Mouse (Mus musculus) neural tube, embryonic 11.5 days (tissue): ENCODE data around the gene Actr3. TPM values are rescaled to one million over a fixed set of nuclear protein-coding genes. Genes with fewer than 3 reads are reported as not detected.

Experiments used
- ATAC-seq: fragments of 200-750 bp; cut with Nextera tagmentation; 2 replicates; pipeline ENCODE4 v1.8.0; 2017; ENCODE audit warnings: moderate number of reproducible peaks, mild to moderate bottlenecking, moderate TSS enrichment, moderate library complexity; ENCODE audit not compliant: insufficient read depth, low FRiP score, low TSS enrichment
- DNase-seq: peaks from one replicate; pipeline ENCODE4 v3.0.0-alpha.2; 2015; ENCODE audit warnings: low spot score
- H3K27ac ChIP-seq: fragments of 300-500 bp; sonication (generic); 2 replicates; pipeline ENCODE4 v1.5.1; 2014; ENCODE audit warnings: low read depth, mild to moderate bottlenecking, low read length
- H3K27me3 ChIP-seq: fragments of 300-500 bp; sonication (generic); 2 replicates; pipeline ENCODE4 v1.6.1; 2014; ENCODE audit warnings: mild to moderate bottlenecking, low read length, mixed read lengths; ENCODE audit not compliant: control insufficient read depth, insufficient read depth
- H3K36me3 ChIP-seq: fragments of 300-500 bp; sonication (generic); 2 replicates; pipeline ENCODE4 v1.6.1; 2014; ENCODE audit warnings: mild to moderate bottlenecking, low read length, moderate library complexity, mixed read lengths; ENCODE audit not compliant: control insufficient read depth, insufficient read depth
- H3K4me1 ChIP-seq: fragments of 300-500 bp; sonication (generic); 2 replicates; pipeline ENCODE4 v1.6.1; 2014; ENCODE audit warnings: low read length, mixed read lengths; ENCODE audit not compliant: control insufficient read depth, insufficient read depth
- H3K4me2 ChIP-seq: fragments of 300-500 bp; sonication (generic); 2 replicates; pipeline ENCODE4 v1.6.1; 2014; ENCODE audit warnings: low read depth, mild to moderate bottlenecking, moderate library complexity
- H3K4me3 ChIP-seq: fragments of 300-500 bp; sonication (generic); 2 replicates; pipeline ENCODE4 v1.5.1; 2014; ENCODE audit warnings: low read depth, low read length
- H3K9ac ChIP-seq: fragments of 300-500 bp; sonication (generic); 2 replicates; pipeline ENCODE4 v1.6.1; 2014; ENCODE audit warnings: mild to moderate bottlenecking, low read length
- H3K9me3 ChIP-seq: fragments of 300-500 bp; sonication (generic); 2 replicates; pipeline ENCODE4 v1.6.1; 2016; ENCODE audit warnings: low read length; ENCODE audit not compliant: control insufficient read depth
- WGBS: fragments of 180-500 bp; shearing (Covaris S2); extraction: QIAGEN DNeasy Blood & Tissue Kit; methylation state at CpG from one replicate; pipeline ENCODE4 v1.1.7; 2014; 5-methylcytosine and 5-hydroxymethylcytosine counted together
- polyA plus RNA-seq: library from polyadenylated mRNA; unstranded; fragments of >200 nt; fragmentation: Nextera tagmentation; extraction: Ambion mirVana; gene quantifications from 2 replicates; pipeline ENCODE4 v1.2.1, GENCODE M21; 2014

Gene Actr3
- polyA plus RNA-seq, 1 experiment from 2014 or later, result 284 TPM

DNA sequence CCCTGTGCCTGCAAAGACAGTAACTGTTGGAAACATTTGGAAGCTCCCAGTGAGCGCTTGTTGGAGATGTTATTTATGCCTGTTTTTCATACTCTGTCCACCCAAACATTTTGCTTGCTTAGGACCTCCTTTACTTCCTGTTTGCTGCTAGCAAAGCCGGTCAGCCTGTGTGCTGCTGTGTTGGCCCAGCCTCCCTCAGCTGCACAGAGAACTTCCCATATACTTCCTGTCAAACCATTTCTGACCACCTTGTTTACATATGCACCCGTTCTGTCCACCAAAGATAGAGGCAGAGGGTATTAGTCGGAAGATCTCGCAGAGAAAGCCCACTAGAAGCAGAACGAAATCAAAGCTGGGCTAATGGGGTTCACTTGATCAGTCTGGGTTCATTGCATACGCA is 6.2 kb upstream of the Actr3 start:
- WGBS, result 87% methylated on average over 7 of the region's 7 CpGs
- Histone ChIP-seq H3K4me2 (no peak overlapping the region), H3K9me3 (no peaks in the 10 kb centered on the region), H3K27me3 (no peaks in the 10 kb centered on the region), H3K4me1 (no peaks in the 10 kb centered on the region), H3K4me3 (no peak overlapping the region), H3K27ac (no peak overlapping the region), H3K36me3 (no peaks in the 10 kb centered on the region), H3K9ac (no peak overlapping the region)
- DNase-seq (no peak), ATAC-seq (no peak)

DNA sequence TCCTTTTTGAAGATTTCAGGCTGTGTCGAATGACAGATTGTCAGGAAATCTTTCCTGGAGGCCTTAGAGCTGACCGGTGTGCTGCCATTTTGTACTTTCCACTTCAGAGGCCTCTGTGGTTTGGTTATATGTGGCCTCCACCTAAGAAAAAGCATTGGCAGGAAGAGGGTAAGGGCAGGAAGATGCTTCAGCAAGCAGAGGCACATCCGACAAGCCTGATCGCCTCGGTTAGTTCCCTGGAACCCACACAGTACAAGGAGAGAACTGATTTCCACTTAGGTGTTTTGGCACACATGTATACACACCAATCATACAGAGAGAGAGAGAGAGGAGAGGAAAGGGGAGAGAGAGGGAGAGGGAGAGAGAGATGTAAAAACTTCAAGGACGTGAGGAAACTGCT is 5.7 kb upstream of the Actr3 start:
- Histone ChIP-seq H3K4me3 (no peak overlapping the region), H3K9ac (no peak overlapping the region), H3K27me3 (no peaks in the 10 kb centered on the region), H3K36me3 (no peaks in the 10 kb centered on the region), H3K9me3 (no peaks in the 10 kb centered on the region), H3K4me2 (no peak overlapping the region), H3K4me1 (no peaks in the 10 kb centered on the region), H3K27ac (no peak overlapping the region)
- 92% methylated on average over 6 of the region's 6 CpGs for WGBS
- DNase-seq (no peak), ATAC-seq (no peak)

DNA sequence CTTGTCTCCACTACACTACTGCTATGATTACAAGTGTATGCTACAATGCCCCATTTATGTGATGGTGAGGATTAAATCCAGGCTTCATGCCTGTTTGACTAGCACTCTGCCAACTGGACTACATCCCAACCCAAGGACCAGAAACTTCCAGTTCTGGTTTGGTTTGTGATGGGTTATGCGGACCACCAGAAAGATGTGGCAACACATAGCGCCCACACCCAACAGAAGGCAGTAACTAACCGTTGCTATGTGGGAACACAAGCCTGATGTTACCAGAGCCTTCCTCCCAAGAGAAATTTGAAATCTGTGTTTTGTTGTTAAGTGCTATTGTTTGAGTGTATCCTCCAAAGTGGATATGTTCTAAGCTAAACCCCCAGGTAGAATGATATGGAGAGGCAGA is 4.0 kb upstream of the Actr3 start:
- WGBS, result 87% methylated on average over 3 of the region's 3 CpGs
- Histone ChIP-seq H3K9ac (no peak overlapping the region), H3K4me1 (no peaks in the 10 kb centered on the region), H3K27me3 (no peaks in the 10 kb centered on the region), H3K4me3 (no peak overlapping the region), H3K4me2 (no peak overlapping the region), H3K36me3 (no peaks in the 10 kb centered on the region), H3K27ac (no peak overlapping the region), H3K9me3 (no peaks in the 10 kb centered on the region)
- no peak for ATAC-seq
- no peak for DNase-seq

DNA sequence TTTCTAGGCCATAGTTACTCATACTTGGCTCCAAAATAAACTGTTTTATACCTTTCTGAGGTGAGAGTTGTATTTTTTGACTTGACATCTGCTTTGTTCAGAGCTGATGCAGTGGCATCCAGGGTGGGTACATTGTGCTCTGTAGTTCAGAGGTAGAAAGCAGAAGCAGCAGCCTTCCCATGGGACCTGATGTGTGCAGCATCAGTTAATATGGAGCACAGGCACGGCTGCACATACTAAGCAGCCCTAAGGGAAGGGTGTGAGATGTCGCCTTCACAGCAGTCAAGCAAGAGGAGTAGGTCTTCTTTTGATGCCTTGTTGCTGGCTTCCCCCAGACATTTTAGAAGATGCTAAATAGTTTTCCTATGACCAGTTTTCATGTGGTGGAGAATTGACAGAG is 3.3 kb upstream of the Actr3 start:
- Histone ChIP-seq H3K27ac (no peak overlapping the region), H3K36me3 (no peaks in the 10 kb centered on the region), H3K4me2 (no peak overlapping the region), H3K9me3 (no peaks in the 10 kb centered on the region), H3K27me3 (no peaks in the 10 kb centered on the region), H3K9ac (no peak overlapping the region), H3K4me1 (0 out of 2 replicates have a peak, but pooled peaks cover 3% of the 10 kb centered on the region), H3K4me3 (no peak overlapping the region)
- DNase-seq (no peak), ATAC-seq (no peak)
- 80% methylated on average over 2 of the region's 2 CpGs for WGBS

DNA sequence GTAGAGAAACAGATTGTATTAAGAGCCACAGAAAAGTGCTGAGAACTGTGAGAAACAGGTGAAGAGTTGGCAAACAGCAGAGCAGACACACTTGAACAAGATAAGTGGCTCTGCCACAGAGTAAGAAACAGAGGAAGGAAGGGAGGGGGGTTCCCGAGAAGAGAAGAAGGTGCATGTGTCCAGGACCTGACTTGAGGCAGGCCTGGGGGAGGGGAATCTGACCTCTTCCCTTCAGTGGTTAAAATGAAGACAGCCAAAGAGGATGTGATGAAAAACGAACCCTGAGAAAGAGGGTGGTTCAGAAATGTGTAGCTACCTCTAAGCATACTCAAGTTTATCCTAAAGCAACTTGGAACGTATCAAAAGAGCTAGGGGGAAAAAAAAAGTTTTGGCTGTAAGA is 2.4 kb upstream of the Actr3 start:
- H3K27ac ChIP-seq, result no peak overlapping the region
- WGBS, result 53% methylated on average over 3 of the region's 3 CpGs
- H3K4me3 ChIP-seq, result no peak overlapping the region
- ATAC-seq, result no peak
- H3K36me3 ChIP-seq, result no peaks in the 10 kb centered on the region
- H3K4me2 ChIP-seq, result no peak overlapping the region
- no peak for DNase-seq
- 0 out of 2 replicates have a peak, but pooled peaks cover 7% of the 10 kb centered on the region for H3K4me1 ChIP-seq
- no peak overlapping the region for H3K9ac ChIP-seq
- H3K27me3 ChIP-seq, result no peaks in the 10 kb centered on the region
- no peaks in the 10 kb centered on the region for H3K9me3 ChIP-seq

DNA sequence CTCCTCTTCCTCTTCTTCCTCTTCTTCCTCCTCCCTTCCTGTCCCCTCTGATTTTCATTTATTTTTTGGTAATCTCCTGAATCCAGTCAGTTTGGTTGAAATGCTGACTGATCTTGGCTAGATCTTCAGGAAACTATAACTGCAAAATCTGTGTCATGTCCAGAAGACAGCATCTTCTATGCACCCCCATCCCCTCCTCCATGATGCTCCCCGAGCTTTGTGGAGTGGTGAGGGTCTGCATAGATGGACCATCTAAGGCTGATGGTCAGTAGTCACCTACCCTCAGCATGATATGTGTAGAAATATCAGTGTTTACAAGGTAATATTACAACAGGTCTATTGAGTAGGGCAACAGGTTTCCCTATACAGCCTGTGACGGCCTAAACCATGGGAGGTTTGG is 1.6 kb upstream of the Actr3 start:
- DNase-seq (no peak), ATAC-seq (no peak)
- no peaks in the 10 kb centered on the region for H3K36me3 ChIP-seq
- H3K9ac ChIP-seq, result no peak overlapping the region
- H3K4me1 ChIP-seq, result 0 out of 2 replicates have a peak, but pooled peaks cover 7% of the 10 kb centered on the region
- H3K4me2 ChIP-seq, result no peak overlapping the region
- H3K4me3 ChIP-seq, result no peak overlapping the region
- WGBS, result 88% methylated on average over 2 of the region's 2 CpGs
- no peaks in the 10 kb centered on the region for H3K27me3 ChIP-seq
- H3K9me3 ChIP-seq, result no peaks in the 10 kb centered on the region
- no peak overlapping the region for H3K27ac ChIP-seq

DNA sequence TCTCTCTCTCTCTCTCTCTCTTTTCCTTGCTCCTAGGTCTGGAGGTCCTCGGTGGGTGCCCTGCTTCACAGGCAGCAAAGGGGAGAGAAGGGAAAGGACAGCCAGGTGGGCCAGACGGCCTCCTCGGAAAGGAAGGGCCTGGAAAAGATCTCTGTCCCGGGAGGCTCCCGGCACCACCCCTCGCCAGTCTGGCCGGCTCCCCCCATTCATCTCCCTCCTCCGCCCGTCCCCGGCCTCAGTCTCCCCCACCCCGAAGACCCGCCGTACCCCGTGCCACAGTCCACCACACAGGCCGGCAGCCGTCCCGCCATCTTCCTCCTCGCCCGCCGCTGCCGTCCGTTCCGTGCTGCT is 534 bp downstream of the Actr3 start:
- Histone ChIP-seq H3K27me3 (no peaks in the 10 kb centered on the region), H3K4me3 (peak overlapping the region; percentile 84), H3K4me1 (0 out of 2 replicates have a peak, but pooled peaks cover 7% of the 10 kb centered on the region), H3K4me2 (peak overlapping the region; percentile 61), H3K27ac (peak overlapping the region; percentile 97), H3K9me3 (no peaks in the 10 kb centered on the region), H3K9ac (peak overlapping the region; percentile 87), H3K36me3 (no peaks in the 10 kb centered on the region)
- ATAC-seq (no peak; the same call in 1 of the 2 replicates), DNase-seq (no peak)
- WGBS, result 4% methylated on average over 5 of the region's 23 CpGs

DNA sequence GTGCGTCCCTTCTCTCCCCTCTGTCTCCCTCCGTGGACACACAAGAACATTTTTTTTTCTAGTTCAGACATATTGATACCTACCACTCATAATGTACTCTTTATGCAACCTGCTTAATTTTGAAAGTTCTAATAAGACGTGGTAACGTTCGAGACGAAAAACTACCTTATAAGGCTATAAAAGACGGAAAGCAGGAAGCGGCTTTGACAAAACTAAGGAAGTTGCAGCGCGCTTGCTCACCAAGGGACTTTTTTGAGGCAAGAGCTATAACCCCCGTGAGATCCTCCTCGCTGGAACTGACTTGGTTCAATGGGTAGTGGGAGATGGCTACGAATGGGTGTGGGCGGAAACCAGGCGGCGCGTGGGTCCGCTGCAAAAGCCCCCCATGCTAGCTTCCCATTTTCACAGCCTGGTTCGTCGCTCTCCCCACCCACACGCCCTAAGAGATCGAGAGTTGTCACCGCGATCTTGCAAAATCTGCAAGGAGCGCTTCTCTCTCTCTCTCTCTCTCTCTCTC is 984 bp downstream of the Actr3 start:
- peak overlapping the region; percentile 84 for H3K4me3 ChIP-seq
- H3K4me1 ChIP-seq, result 0 out of 2 replicates have a peak, but pooled peaks cover 7% of the 10 kb centered on the region
- no peaks in the 10 kb centered on the region for H3K36me3 ChIP-seq
- DNase-seq (peak; percentile 57), ATAC-seq (peak; percentile 21; the same call in 1 of the 2 replicates)
- peak overlapping the region; percentile 97 for H3K27ac ChIP-seq
- no peaks in the 10 kb centered on the region for H3K27me3 ChIP-seq
- H3K4me2 ChIP-seq, result peak overlapping the region; percentile 61
- H3K9me3 ChIP-seq, result no peaks in the 10 kb centered on the region
- H3K9ac ChIP-seq, result peak overlapping the region; percentile 87
- WGBS, result 0% methylated on average over 25 of the region's 25 CpGs

DNA sequence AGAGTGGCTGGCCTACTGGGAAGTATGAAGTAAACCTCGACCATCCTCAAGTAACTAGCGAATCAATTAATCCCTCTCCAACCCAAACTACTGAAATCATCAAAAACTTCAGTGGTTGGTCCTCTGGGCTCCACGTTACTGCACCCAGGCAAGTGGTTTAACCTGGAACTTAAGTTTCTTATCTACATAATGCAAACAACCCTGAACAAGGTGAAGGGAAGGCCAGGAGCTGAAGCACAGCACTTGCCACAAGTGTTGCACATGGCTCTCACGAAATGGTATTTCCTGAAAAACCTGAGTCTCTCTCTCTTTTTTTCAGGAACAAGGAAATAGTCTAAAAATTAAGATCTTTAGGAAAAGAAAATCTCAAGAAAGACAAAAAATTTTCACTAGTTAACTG is 4.2 kb downstream of the Actr3 start:
- Histone ChIP-seq H3K36me3 (no peaks in the 10 kb centered on the region), H3K9ac (no peak overlapping the region), H3K4me1 (0 out of 2 replicates have a peak, but pooled peaks cover 7% of the 10 kb centered on the region), H3K4me3 (no peak overlapping the region), H3K4me2 (no peak overlapping the region), H3K9me3 (no peaks in the 10 kb centered on the region), H3K27ac (no peak overlapping the region), H3K27me3 (no peaks in the 10 kb centered on the region)
- WGBS, result 83% methylated on average over 4 of the region's 4 CpGs
- ATAC-seq (no peak), DNase-seq (no peak)
